Mouse (Mus musculus) WW6 (cell line): ENCODE measurements around the gene Ptprn2.

Source experiments
- DNase-seq: peaks from one replicate; pipeline ENCODE4 v3.0.0-alpha.2; 2013; ENCODE audit warnings: low read depth, low spot score

Ptprn2 gene

GRCm38 (mm10) chr12:116594457-116594856 is 108.9 kb downstream of the Ptprn2 start:
- DNase-seq, result no peak

GRCm38 (mm10) chr12:116594866-116595610 is 109.5 kb downstream of the Ptprn2 start:
- no peak for DNase-seq

- no peak for DNase-seq
Measured at GRCm38 (mm10) chr12:116595727-116596126, 110.2 kb downstream of the Ptprn2 start.

- no peak for DNase-seq
Measured at GRCm38 (mm10) chr12:116596993-116597392, 111.5 kb downstream of the Ptprn2 start.

- DNase-seq, result no peak
Measured at GRCm38 (mm10) chr12:116597670-116598069, 112.2 kb downstream of the Ptprn2 start.

GRCm38 (mm10) chr12:116598123-116599005 is 112.8 kb downstream of the Ptprn2 start:
- DNase-seq, result no peak

- no peak for DNase-seq
Measured at GRCm38 (mm10) chr12:116599537-116599936, 114.0 kb downstream of the Ptprn2 start.

- DNase-seq, result no peak
Measured at GRCm38 (mm10) chr12:116600054-116600453, 114.5 kb downstream of the Ptprn2 start.

- DNase-seq, result no peak
Measured at GRCm38 (mm10) chr12:116601395-116601794, 115.9 kb downstream of the Ptprn2 start.

- no peak for DNase-seq
Measured at GRCm38 (mm10) chr12:116601921-116602320, 116.4 kb downstream of the Ptprn2 start.

GRCm38 (mm10) chr12:116608598-116608997 is 123.1 kb downstream of the Ptprn2 start:
- DNase-seq, result no peak

- DNase-seq, result peak; percentile 36
Measured at GRCm38 (mm10) chr12:116619868-116620267, 134.3 kb downstream of the Ptprn2 start.

- no peak for DNase-seq
Measured at GRCm38 (mm10) chr12:116620299-116620698, 134.8 kb downstream of the Ptprn2 start.

- DNase-seq, result no peak
Measured at GRCm38 (mm10) chr12:116621325-116622040, 136.0 kb downstream of the Ptprn2 start.

GRCm38 (mm10) chr12:116622665-116623387 is 137.3 kb downstream of the Ptprn2 start:
- DNase-seq, result no peak

- no peak for DNase-seq
Measured at GRCm38 (mm10) chr12:116625391-116626281, 140.1 kb downstream of the Ptprn2 start.

- DNase-seq, result no peak
Measured at GRCm38 (mm10) chr12:116628992-116629391, 143.5 kb downstream of the Ptprn2 start.

- DNase-seq, result no peak
Measured at GRCm38 (mm10) chr12:116637498-116637897, 152.0 kb downstream of the Ptprn2 start.

- no peak for DNase-seq
Measured at GRCm38 (mm10) chr12:116640871-116641270, 155.4 kb downstream of the Ptprn2 start.
